Mouse (Mus musculus): Measurements from ENCODE around the gene Sec16b. TPM values are rescaled to one million over a fixed set of nuclear protein-coding genes. Genes with fewer than 3 reads are reported as not detected.

Sec16b gene
- total RNA-seq (2014; fragmentation: Nextera tagmentation) = 0.45 TPM in 1 of 2 replicates, not detected in the other
- total RNA-seq (2017) = not detected in 2 replicates

- no peak for ATAC-seq (replicated peaks; ENCODE audit: low FRiP score, low TSS enrichment, poor library complexity, severe bottlenecking)
These were observed at the start of gene Sec16b for GRCm38 (mm10) chr1:157506522-157506921. Gene Sec16b (plus strand): TSS chr1:157506728.

GRCm38 (mm10) chr1:157457789-157458188, 48.7 kb upstream of the Sec16b start:
- no peak for ATAC-seq (replicated peaks; ENCODE audit: low FRiP score, low TSS enrichment, poor library complexity, severe bottlenecking)

GRCm38 (mm10) chr1:157458421-157459208, 47.9 kb upstream of the Sec16b start, which contains the start of gene Cryzl2:
Gene Cryzl2 (plus strand): TSS chr1:157458577.
- peak; percentile 99 for ATAC-seq (replicated peaks; ENCODE audit: low FRiP score, low TSS enrichment, poor library complexity, severe bottlenecking)

GRCm38 (mm10) chr1:157459904-157460303, 46.6 kb upstream of the Sec16b start:
- ATAC-seq (replicated peaks; ENCODE audit: low FRiP score, low TSS enrichment, poor library complexity, severe bottlenecking) = no peak; the same call in 1 of the 2 replicates

- ATAC-seq (replicated peaks; ENCODE audit: low FRiP score, low TSS enrichment, poor library complexity, severe bottlenecking) = no peak
These were observed 45.3 kb upstream of the Sec16b start for GRCm38 (mm10) chr1:157461276-157461675.

- no peak for ATAC-seq (replicated peaks; ENCODE audit: low FRiP score, low TSS enrichment, poor library complexity, severe bottlenecking)
These were observed 44.2 kb upstream of the Sec16b start for GRCm38 (mm10) chr1:157462336-157462735.

- ATAC-seq (replicated peaks; ENCODE audit: low FRiP score, low TSS enrichment, poor library complexity, severe bottlenecking) = peak; percentile 64
These were observed 41.3 kb upstream of the Sec16b start for GRCm38 (mm10) chr1:157465194-157465593.

- no peak for ATAC-seq (replicated peaks; ENCODE audit: low FRiP score, low TSS enrichment, poor library complexity, severe bottlenecking)
These were observed 38.7 kb upstream of the Sec16b start for GRCm38 (mm10) chr1:157467866-157468265.

GRCm38 (mm10) chr1:157470761-157471386, 35.7 kb upstream of the Sec16b start:
- no peak for ATAC-seq (replicated peaks; ENCODE audit: low FRiP score, low TSS enrichment, poor library complexity, severe bottlenecking)

GRCm38 (mm10) chr1:157472716-157473115, 33.8 kb upstream of the Sec16b start:
- ATAC-seq (replicated peaks; ENCODE audit: low FRiP score, low TSS enrichment, poor library complexity, severe bottlenecking) = no peak

GRCm38 (mm10) chr1:157474865-157475264, 31.7 kb upstream of the Sec16b start:
- ATAC-seq (replicated peaks; ENCODE audit: low FRiP score, low TSS enrichment, poor library complexity, severe bottlenecking) = no peak

GRCm38 (mm10) chr1:157476231-157476630, 30.3 kb upstream of the Sec16b start:
- ATAC-seq (replicated peaks; ENCODE audit: low FRiP score, low TSS enrichment, poor library complexity, severe bottlenecking) = no peak

GRCm38 (mm10) chr1:157480090-157480489, 26.4 kb upstream of the Sec16b start:
- ATAC-seq (replicated peaks; ENCODE audit: low FRiP score, low TSS enrichment, poor library complexity, severe bottlenecking) = 0 out of 2 replicates have a peak, but pooled peaks have one; percentile 44

- no peak for ATAC-seq (replicated peaks; ENCODE audit: low FRiP score, low TSS enrichment, poor library complexity, severe bottlenecking)
These were observed 25.6 kb upstream of the Sec16b start for GRCm38 (mm10) chr1:157480901-157481300.

- 0 out of 2 replicates have a peak, but pooled peaks have one; percentile 17 for ATAC-seq (replicated peaks; ENCODE audit: low FRiP score, low TSS enrichment, poor library complexity, severe bottlenecking)
These were observed 24.9 kb upstream of the Sec16b start for GRCm38 (mm10) chr1:157481666-157482065.

GRCm38 (mm10) chr1:157484161-157484560, 22.4 kb upstream of the Sec16b start:
- no peak for ATAC-seq (replicated peaks; ENCODE audit: low FRiP score, low TSS enrichment, poor library complexity, severe bottlenecking)

- ATAC-seq (replicated peaks; ENCODE audit: low FRiP score, low TSS enrichment, poor library complexity, severe bottlenecking) = no peak
These were observed 5.9 kb upstream of the Sec16b start for GRCm38 (mm10) chr1:157500657-157501056.

GRCm38 (mm10) chr1:157501352-157501945, 5.1 kb upstream of the Sec16b start:
- no peak for ATAC-seq (replicated peaks; ENCODE audit: low FRiP score, low TSS enrichment, poor library complexity, severe bottlenecking)

GRCm38 (mm10) chr1:157503071-157503470, 3.5 kb upstream of the Sec16b start:
- no peak for ATAC-seq (replicated peaks; ENCODE audit: low FRiP score, low TSS enrichment, poor library complexity, severe bottlenecking)

GRCm38 (mm10) chr1:157506995-157507595, 567 bp downstream of the Sec16b start:
- ATAC-seq (replicated peaks; ENCODE audit: low FRiP score, low TSS enrichment, poor library complexity, severe bottlenecking) = no peak

Data from megakaryocyte-erythroid progenitor cell, adult 5-6 weeks (primary cell).